Mouse (Mus musculus): Measurements from ENCODE around the gene Prss33. TPM values are rescaled to one million over a fixed set of nuclear protein-coding genes. Genes with fewer than 3 reads are reported as not detected.
"Not testable (repeated sequence)": the region's sequence is repeated elsewhere in the genome, so short reads cannot be mapped to it uniquely, and the experiment has no call there.

The Prss33 gene
- polyA plus RNA-seq (2015; fragmentation: Nextera tagmentation; extraction: Ambion mirVana), result 0.13 TPM in 1 of 2 replicates, not detected in the other

GRCm38 (mm10) chr17:23836006-23836575 is at the start of gene Prss33:
Prss33 (minus strand) TSS chr17:23836056.
- Histone ChIP-seq H3K36me3 (no peaks in the 10 kb centered on the region), H3K27me3 (peaks cover 59% of the 10 kb centered on the region), H3K4me2 (no peak within 1 kb of the TSS), H3K9ac (no peak within 1 kb of the TSS), H3K4me3 (no peak within 1 kb of the TSS), H3K27ac (no peak within 1 kb of the TSS), H3K9me3 (replicated peaks) (no peaks in the 10 kb centered on the region), H3K4me1 (replicated peaks) (no peaks in the 10 kb centered on the region)
- WGBS, result 78% methylated on average over 8 of the region's 8 CpGs
- ATAC-seq (replicated peaks; ENCODE audit: insufficient number of reproducible peaks, insufficient read depth, low FRiP score, low read depth), result no peak

- H3K27ac ChIP-seq; H3K27me3 ChIP-seq; H3K36me3 ChIP-seq; H3K4me3 ChIP-seq; H3K9ac ChIP-seq; ATAC-seq (replicated peaks; ENCODE audit: insufficient number of reproducible peaks, insufficient read depth, low FRiP score, low read depth); H3K4me2 ChIP-seq; H3K9me3 ChIP-seq (replicated peaks); H3K4me1 ChIP-seq (replicated peaks): not testable (repeated sequence)
- 42% methylated on average over 4 of the region's 4 CpGs for WGBS
Observed at GRCm38 (mm10) chr17:23880576-23880975, 44.7 kb upstream of the Prss33 start, which contains the start of the genes Dcpp1 and Dcpp2. Dcpp1 (plus strand) TSS chr17:23880876. Dcpp2 (plus strand) TSS chr17:23880880.

GRCm38 (mm10) chr17:23877166-23877565 is 41.3 kb upstream of the Prss33 start:
- Histone ChIP-seq H3K4me1 (replicated peaks) (0 out of 2 replicates have a peak, but pooled peaks cover 5% of the 10 kb centered on the region), H3K27ac (no peak overlapping the region), H3K4me3 (no peak overlapping the region), H3K36me3 (no peaks in the 10 kb centered on the region), H3K9me3 (replicated peaks) (no peaks in the 10 kb centered on the region), H3K4me2 (no peak overlapping the region), H3K27me3 (no peaks in the 10 kb centered on the region), H3K9ac (no peak overlapping the region)
- 0 out of 2 replicates have a peak, but pooled peaks have one; percentile 37 for ATAC-seq (replicated peaks; ENCODE audit: insufficient number of reproducible peaks, insufficient read depth, low FRiP score, low read depth)
- 82% methylated on average over 2 of the region's 2 CpGs for WGBS

DNA sequence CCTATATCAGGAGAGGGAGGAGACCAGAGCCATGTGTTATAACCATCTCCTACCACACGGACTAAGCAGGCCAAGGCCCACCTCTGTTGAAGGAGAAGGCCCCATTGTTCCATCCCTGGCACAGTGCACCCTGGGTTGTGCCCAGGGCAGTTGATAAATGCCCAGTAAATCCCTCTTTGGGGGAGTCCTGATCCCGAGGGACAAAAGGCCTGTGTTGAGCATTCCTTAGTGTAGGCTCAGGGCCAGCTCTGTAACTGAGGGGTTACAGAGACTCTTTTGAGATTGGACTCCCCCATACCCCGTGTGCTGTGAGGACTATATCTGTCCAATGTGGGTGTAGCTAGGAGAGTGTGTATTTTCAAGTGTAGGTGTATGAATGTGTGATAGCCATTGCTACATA is 40.9 kb upstream of the Prss33 start:
- no peak overlapping the region for H3K4me2 ChIP-seq
- H3K27ac ChIP-seq, result no peak overlapping the region
- H3K9ac ChIP-seq, result no peak overlapping the region
- H3K4me1 ChIP-seq (replicated peaks), result 0 out of 2 replicates have a peak, but pooled peaks cover 5% of the 10 kb centered on the region
- no peaks in the 10 kb centered on the region for H3K27me3 ChIP-seq
- no peaks in the 10 kb centered on the region for H3K9me3 ChIP-seq (replicated peaks)
- H3K4me3 ChIP-seq, result no peak overlapping the region
- 0 out of 2 replicates have a peak, but pooled peaks have one; percentile 44 for ATAC-seq (replicated peaks; ENCODE audit: insufficient number of reproducible peaks, insufficient read depth, low FRiP score, low read depth)
- WGBS, result 54% methylated on average over 3 of the region's 3 CpGs
- H3K36me3 ChIP-seq, result no peaks in the 10 kb centered on the region

DNA sequence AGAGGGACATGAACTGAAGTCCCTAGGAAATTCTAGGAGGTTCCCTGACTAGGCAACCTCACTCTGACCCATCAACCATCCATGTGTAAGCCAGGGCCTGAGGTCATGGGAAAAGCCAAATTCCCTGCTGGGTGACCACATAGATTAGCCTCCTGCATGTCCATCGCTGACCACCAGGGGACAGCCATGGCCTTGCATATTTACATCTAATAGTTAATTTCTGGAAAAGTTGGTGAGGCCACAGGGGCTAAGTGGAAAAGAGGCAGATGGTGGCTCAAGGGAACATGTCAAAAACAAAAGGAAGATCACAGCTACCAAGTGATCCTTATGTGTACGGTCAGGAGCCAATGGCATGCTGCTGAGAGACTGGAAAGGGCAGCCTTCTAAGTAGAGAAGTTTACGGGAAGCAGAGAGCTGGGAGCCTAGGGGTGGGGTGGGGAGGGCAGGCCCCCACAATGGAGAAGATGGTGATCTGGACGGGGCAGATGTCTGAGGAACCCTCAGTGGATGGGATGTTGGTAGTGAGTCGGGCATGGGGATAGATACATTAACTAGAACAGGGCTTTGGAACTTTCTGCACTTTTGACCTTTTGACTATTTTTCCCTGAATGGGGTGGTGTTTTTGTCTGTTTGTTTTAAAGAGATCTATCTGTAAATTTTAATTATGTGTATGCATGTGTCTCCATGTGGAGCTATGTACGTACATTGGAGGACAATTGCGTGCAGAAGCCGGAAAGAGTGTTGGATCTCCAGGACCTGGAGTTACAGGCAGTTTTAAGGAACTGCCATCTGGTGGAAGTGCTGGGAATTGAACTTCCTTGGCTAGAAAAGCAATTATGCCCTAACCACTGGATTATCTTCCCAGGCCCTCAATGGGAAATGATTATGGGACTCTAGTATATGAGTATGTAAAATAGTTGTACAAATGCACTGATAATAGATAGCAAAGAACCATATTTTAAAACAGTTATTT is 38.3 kb upstream of the Prss33 start:
- Histone ChIP-seq H3K4me2 (no peak overlapping the region), H3K9me3 (replicated peaks) (no peaks in the 10 kb centered on the region), H3K36me3 (no peaks in the 10 kb centered on the region), H3K4me1 (replicated peaks) (0 out of 2 replicates have a peak, but pooled peaks cover 5% of the 10 kb centered on the region), H3K4me3 (no peak overlapping the region), H3K27ac (no peak overlapping the region), H3K27me3 (no peaks in the 10 kb centered on the region), H3K9ac (no peak overlapping the region)
- ATAC-seq (replicated peaks; ENCODE audit: insufficient number of reproducible peaks, insufficient read depth, low FRiP score, low read depth), result no peak
- 34% methylated on average over 8 of the region's 8 CpGs for WGBS

GRCm38 (mm10) chr17:23868513-23868912 is 32.7 kb upstream of the Prss33 start:
- no peak overlapping the region for H3K27ac ChIP-seq
- H3K4me3 ChIP-seq, result no peak overlapping the region
- no peak overlapping the region for H3K9ac ChIP-seq
- no peaks in the 10 kb centered on the region for H3K9me3 ChIP-seq (replicated peaks)
- H3K4me1 ChIP-seq (replicated peaks), result no peaks in the 10 kb centered on the region
- WGBS, result 82% methylated on average over 11 of the region's 11 CpGs
- no peaks in the 10 kb centered on the region for H3K36me3 ChIP-seq
- ATAC-seq (replicated peaks; ENCODE audit: insufficient number of reproducible peaks, insufficient read depth, low FRiP score, low read depth), result no peak
- H3K4me2 ChIP-seq, result no peak overlapping the region
- H3K27me3 ChIP-seq, result no peaks in the 10 kb centered on the region

- WGBS, result 83% methylated on average over 15 of the region's 15 CpGs
- H3K4me2 ChIP-seq, result no peak within 1 kb of the TSS
- H3K4me1 ChIP-seq (replicated peaks), result no peaks in the 10 kb centered on the region
- H3K27me3 ChIP-seq, result no peaks in the 10 kb centered on the region
- no peaks in the 10 kb centered on the region for H3K36me3 ChIP-seq
- no peaks in the 10 kb centered on the region for H3K9me3 ChIP-seq (replicated peaks)
- ATAC-seq (replicated peaks; ENCODE audit: insufficient number of reproducible peaks, insufficient read depth, low FRiP score, low read depth), result no peak
- H3K4me3 ChIP-seq, result no peak within 1 kb of the TSS
- H3K9ac ChIP-seq, result no peak within 1 kb of the TSS
- H3K27ac ChIP-seq, result no peak within 1 kb of the TSS
Observed at GRCm38 (mm10) chr17:23867756-23868155, 31.9 kb upstream of the Prss33 start, which contains the start of gene Prss21. Prss21 (plus strand) TSS chr17:23868056.

- Histone ChIP-seq H3K36me3 (no peaks in the 10 kb centered on the region), H3K9me3 (replicated peaks) (no peaks in the 10 kb centered on the region), H3K27me3 (peaks cover 6% of the 10 kb centered on the region; the same call in 1 of the 2 replicates), H3K4me1 (replicated peaks) (no peaks in the 10 kb centered on the region), H3K4me2 (no peak overlapping the region), H3K4me3 (no peak overlapping the region), H3K9ac (no peak overlapping the region), H3K27ac (no peak overlapping the region)
- ATAC-seq (replicated peaks; ENCODE audit: insufficient number of reproducible peaks, insufficient read depth, low FRiP score, low read depth), result no peak
- WGBS, result 73% methylated on average over 4 of the region's 4 CpGs
Observed at GRCm38 (mm10) chr17:23862926-23863325, 27.1 kb upstream of the Prss33 start.

DNA sequence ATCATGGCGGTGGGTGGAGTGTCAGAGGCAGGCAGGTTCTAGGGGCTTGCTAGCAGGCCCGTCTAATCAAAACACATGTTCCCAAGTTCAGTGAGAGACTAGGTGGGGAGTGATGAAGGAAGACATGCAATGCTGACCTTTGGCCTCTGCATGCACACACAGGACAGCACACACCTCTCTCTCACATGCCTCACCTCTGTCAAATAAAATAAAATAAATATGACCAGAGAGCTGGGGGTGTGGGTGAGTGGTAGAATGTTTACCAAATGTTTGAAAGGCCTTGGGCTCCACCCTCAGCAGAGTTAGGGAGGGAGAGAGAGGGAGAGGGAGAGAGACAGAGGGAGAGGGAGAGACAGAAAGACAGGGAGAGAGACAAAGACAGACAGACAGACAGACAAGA is 22.1 kb upstream of the Prss33 start:
- H3K36me3 ChIP-seq, result no peaks in the 10 kb centered on the region
- peaks cover 6% of the 10 kb centered on the region; the same call in 1 of the 2 replicates for H3K27me3 ChIP-seq
- H3K27ac ChIP-seq, result no peak overlapping the region
- H3K4me3 ChIP-seq, result no peak overlapping the region
- H3K4me1 ChIP-seq (replicated peaks), result peaks cover 6% of the 10 kb centered on the region
- no peak overlapping the region for H3K4me2 ChIP-seq
- no peak overlapping the region for H3K9ac ChIP-seq
- WGBS, result 62% methylated on average over 2 of the region's 2 CpGs
- no peak for ATAC-seq (replicated peaks; ENCODE audit: insufficient number of reproducible peaks, insufficient read depth, low FRiP score, low read depth)
- no peaks in the 10 kb centered on the region for H3K9me3 ChIP-seq (replicated peaks)

DNA sequence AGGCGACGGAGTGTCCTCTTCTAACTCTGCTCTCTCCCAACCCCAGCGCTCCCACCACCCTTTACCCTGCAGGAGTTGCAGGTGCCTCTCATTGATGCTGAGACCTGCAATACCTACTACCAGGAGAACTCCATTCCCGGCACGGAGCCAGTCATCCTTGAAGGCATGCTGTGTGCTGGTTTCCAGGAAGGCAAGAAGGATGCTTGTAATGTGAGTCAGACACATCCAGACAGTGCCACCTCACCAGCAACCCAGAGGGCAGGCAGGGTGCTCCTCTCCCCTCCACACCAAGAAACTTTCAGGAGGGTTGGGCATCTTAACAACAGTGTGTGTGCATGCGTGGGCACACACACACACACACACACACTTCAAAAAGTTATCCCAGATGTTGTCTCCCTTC is 21.3 kb upstream of the Prss33 start:
- no peak overlapping the region for H3K4me2 ChIP-seq
- no peaks in the 10 kb centered on the region for H3K9me3 ChIP-seq (replicated peaks)
- no peak overlapping the region for H3K9ac ChIP-seq
- no peak for ATAC-seq (replicated peaks; ENCODE audit: insufficient number of reproducible peaks, insufficient read depth, low FRiP score, low read depth)
- WGBS, result 84% methylated on average over 6 of the region's 6 CpGs
- H3K4me3 ChIP-seq, result no peak overlapping the region
- H3K27me3 ChIP-seq, result peaks cover 6% of the 10 kb centered on the region; the same call in 1 of the 2 replicates
- H3K27ac ChIP-seq, result no peak overlapping the region
- no peaks in the 10 kb centered on the region for H3K36me3 ChIP-seq
- H3K4me1 ChIP-seq (replicated peaks), result peaks cover 6% of the 10 kb centered on the region

- WGBS, result 56% methylated on average over 10 of the region's 10 CpGs
- H3K4me3 ChIP-seq, result no peak overlapping the region
- 0 out of 2 replicates have a peak, but pooled peaks have one; percentile 34 for ATAC-seq (replicated peaks; ENCODE audit: insufficient number of reproducible peaks, insufficient read depth, low FRiP score, low read depth)
Observed at GRCm38 (mm10) chr17:23854229-23854765, 18.4 kb upstream of the Prss33 start.

More at GRCm38 (mm10) chr17:23854229-23854765, 18.4 kb upstream of the Prss33 start:
- no peak overlapping the region for H3K4me2 ChIP-seq
- H3K9ac ChIP-seq, result no peak overlapping the region
- no peaks in the 10 kb centered on the region for H3K9me3 ChIP-seq (replicated peaks)
- peaks cover 1% of the 10 kb centered on the region; the same call in 1 of the 2 replicates for H3K27me3 ChIP-seq
- H3K27ac ChIP-seq, result no peak overlapping the region
- H3K36me3 ChIP-seq, result no peaks in the 10 kb centered on the region
- peaks cover 6% of the 10 kb centered on the region for H3K4me1 ChIP-seq (replicated peaks)

Measured in heart, embryonic 15.5 days (tissue).